Mouse (Mus musculus): ENCODE data around the gene Ndn.

Gene Ndn

DNA sequence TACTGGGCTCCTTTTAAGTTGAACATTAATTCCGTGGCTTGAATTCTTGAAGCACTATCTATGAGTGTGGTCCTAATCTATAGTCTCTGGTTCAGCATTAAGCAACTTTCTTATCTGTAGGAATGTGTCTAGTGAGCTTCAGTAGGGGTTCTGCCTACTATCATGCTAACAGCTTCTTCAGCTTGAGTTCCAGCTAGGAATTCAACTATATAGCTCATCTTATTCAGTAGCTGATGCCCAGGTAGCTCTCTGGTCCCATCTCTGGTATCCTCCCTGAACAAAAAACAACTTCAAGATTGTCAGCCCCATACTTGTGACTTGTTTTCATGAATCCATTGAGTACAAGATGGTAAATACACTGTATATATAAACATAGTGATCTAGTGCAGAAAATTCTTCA is at the start of gene Ndn:
TSS of gene Ndn (plus strand) at position 301 of the 400 bp plus-strand sequence.
- DNase-seq (ENCODE audit: low spot score) = no peak

DNA sequence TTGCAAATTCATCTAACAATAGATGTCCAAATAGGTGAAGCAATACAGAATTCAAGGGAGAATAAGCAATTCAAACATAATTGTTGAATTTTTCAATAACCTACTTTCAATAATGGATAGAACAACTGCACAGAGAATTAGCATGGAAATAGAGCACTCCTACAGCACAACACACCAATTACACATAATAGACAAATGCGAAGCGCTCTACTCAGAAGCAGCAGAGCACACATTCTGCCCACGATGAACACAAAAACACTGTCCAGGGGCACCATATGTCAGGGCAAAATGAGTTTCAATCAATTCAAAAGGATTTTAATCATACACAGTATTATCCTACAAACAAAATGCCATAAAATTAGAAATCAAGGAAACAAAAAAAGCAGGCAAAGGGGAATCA is 43.9 kb upstream of the Ndn start:
- DNase-seq (ENCODE audit: low spot score) = no peak

DNA sequence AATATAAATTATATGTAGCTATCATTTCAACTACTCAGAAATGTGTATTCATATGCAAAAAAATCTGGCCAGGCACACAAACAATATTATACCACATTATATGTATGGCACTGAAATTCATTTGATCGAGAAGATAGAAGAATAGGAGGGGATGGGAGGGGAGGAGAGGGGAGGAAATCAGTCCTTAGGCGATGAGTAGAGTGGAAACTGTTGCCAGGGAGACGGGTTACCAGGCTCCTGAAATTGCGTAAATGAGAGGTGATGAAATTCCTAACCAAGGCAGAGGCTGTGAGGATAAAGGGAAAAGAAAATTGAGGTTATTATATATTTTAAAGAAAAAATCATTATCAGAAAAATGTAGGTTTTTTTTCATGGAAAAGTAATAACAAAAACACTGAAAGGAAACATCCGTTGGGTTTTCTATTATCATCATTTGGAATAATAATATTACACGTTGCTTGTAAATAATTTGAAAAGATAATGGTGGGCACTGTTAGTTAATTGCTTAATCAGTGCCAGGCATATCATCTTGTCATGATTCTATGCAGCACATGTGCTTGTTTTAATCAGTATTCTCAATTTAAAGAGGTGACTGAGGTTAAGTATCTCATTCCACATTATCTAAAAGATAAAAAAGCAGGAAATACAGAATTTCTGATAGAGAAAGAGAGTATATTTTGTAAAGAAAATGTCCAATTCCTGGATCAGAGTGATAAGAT is 39.3 kb upstream of the Ndn start:
- DNase-seq (ENCODE audit: low spot score) = no peak

DNA sequence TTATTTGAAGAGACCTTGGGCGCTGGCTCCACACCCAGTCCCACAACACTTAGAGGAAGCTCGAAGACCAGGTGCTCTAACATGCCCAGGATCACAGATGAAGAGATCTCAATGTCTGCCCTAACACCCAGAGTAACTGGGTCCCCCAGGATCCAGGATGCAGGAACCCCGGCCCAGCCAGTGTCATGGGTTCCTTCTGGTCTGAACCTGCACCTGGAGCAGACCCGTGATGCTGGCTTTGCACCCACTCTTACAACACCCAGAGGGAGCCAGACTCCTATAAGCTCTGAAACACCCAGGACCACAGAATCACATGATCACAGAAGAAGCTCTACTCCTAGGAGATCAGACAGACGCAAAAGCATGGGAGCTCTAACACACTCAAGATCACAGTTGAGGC is 29.6 kb upstream of the Ndn start:
- DNase-seq (ENCODE audit: low spot score) = no peak

DNA sequence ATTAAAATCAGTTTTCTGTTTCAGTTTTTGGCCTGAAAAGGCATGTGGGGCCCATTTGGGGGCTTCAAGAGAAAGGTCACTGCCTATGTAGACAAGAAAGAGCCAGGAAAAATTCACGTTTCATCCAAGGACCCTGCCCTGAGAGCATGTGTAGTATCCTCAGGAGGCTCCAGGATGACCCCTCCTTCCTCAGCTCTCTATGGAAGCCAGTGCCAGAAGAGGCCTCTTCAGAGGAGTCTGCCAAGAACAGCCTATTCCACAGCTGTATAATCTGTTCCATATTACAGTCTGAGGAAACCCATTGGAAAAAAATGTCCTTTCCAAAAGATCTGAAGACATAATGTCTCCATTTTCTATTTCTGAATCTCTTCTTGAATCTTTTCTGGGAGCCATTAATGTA is 958 bp upstream of the Ndn start:
- no peak for DNase-seq (ENCODE audit: low spot score)

DNA sequence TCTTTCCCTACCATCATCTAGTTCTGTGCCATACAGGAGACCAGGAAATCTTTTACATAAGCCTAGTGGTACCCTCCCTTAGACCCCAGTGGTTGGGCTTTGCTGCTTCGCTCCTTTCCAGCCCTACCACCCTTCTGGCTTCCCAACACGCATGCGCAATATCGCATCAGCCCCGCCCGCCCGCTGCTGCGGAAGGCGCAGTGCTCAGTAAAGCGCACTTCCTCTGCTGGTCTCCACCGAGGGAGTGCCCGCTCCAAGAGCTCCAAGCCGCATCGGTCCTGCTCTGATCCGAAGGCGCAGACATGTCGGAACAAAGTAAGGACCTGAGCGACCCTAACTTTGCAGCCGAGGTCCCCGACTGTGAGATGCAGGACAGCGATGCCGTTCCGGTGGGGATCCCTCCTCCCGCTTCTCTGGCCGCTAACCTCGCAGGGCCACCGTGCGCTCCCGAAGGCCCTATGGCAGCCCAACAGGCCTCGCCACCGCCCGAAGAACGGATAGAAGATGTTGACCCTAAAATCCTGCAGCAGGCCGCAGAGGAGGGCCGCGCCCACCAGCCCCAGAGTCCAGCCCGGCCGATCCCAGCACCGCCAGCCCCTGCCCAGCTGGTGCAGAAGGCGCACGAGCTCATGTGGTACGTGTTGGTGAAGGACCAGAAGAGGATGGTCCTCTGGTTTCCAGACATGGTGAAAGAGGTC is 1.9 kb downstream of the Ndn start:
- peak; percentile 78 for DNase-seq (ENCODE audit: low spot score)

DNA sequence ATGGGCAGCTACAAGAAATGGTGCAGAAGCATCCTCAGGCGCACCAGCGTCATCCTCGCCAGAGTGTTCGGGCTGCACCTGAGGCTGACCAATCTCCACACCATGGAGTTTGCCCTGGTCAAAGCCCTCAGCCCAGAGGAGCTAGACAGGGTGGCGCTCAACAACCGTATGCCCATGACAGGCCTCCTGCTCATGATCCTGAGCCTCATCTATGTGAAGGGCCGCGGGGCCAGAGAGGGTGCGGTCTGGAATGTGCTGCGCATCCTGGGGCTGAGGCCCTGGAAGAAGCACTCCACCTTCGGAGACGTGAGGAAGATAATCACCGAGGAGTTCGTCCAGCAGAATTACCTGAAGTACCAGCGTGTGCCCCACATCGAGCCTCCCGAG is 2.4 kb downstream of the Ndn start:
- DNase-seq (ENCODE audit: low spot score) = no peak

DNA sequence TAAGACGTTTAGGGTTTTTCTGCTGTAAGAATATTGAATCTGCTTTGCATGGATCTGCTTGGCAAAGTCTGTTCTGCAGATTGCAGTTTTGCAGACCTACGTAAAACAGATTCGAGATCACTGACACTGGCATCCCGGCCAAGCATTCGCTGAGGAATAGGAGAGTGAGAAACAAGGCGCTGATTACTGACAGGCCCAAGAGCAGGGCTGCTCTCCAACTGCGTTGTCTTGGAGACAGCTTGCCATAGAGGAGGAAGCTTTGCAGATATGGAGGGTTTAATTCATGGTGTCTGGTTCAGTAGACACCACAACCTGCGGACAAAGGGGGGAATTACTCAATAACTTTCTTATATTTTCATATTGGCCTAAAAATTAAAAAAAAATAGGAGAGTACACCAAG is 4.9 kb downstream of the Ndn start:
- no peak for DNase-seq (ENCODE audit: low spot score)

DNA sequence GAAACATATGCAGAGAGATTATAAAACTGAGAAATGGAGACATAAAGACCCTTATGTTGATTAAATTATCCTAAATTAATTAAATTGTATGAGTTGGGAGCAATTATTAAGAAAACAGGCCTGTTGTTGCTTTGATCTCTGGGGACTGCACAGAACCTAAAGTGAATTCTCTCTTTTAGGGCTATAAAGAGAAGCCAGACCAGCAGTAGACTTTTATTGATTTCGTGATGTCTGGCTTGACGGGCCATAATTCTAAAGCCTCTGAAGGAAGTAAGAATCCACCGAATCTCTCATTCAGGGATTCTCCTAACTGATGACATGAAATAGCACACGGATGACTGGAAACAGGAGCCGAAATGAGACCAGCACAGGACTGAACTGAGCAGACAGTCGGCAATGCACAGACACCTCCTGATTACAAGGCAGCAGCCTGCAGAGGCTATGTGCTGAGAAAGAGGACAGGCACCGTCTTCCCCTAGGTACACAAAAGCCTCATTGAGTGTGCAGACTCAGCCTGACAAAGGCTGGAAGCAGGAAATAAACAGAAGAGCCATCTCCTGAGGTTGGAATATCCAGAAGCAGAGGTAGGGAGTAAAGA is 18.8 kb downstream of the Ndn start:
- no peak for DNase-seq (ENCODE audit: low spot score)

DNA sequence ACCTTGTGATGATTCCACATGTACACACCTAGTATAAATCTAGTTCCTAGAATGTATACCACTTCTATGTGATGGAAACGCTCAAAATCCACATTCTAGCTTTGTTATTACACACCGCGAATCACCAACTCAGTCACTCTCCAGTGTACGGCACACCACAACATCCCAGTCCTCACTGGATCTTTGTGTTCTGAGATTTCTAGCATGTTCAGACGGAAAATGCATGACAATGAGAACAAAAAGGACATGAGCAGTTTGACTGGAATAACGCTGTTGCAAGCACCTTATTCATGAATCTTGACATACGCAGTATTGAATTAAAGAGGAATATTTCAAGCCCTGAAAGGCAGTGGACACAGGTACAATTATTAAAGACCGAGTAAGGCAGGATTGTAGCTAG is 20.4 kb downstream of the Ndn start:
- DNase-seq (ENCODE audit: low spot score) = no peak

DNA sequence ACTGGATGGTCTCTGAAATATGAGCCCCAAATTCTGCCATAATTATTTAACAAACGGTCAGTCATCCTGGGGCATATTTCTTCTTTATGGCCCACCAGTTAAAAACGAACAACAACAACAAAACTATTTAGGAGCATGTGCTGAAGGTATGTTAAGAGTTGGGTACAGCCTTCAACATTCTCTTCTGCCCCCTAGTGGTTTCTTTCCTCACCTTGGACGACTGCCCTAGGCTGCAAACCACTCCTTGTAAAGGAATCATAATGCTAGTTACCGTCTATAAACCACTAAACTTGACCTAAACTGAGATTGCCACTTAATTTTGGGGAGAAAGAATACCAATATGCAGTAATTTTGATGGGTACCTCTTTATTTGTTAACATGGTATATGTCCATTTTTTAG is 29.3 kb downstream of the Ndn start:
- no peak for DNase-seq (ENCODE audit: low spot score)

DNA sequence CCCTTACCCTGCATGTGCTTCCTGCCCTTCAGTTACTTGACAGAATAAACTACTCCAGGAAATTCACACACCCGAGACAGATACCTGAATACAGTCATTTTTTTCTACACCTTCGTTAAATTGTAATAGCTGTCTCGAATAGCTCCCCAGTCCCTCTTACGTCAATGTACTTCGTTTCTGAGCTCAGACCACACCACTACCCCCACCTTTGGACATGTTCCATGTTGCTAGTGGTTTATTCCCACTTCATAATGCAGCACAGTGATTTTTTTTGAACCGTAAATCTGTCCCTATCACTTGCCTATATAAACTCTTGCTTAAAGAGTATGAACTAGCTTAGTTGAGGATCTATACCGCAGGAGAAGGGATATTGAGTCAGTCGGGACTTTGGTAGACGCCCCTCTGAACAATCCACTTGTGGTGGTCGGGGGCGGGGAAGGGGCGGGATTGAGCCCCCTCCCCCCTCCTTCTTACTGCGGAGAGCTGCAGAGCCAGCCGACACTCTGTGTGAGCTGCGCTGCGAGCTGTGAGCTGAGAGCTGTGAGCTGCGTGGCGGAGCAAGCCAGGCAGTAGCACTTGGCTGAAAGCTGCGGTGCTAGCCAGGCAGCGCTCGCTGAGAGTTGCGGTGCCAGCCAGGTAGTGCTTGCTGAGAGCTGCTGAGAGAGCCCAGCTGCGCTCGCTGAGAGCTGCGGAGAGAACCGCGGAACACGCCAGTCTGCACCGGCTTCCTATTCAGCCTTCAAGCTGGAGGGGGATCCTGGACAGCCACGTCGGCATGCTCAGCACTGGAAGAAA is 30.3 kb downstream of the Ndn start, which contains the start of gene Magel2:
TSS of gene Magel2 (plus strand) at position 501 of the 795 bp plus-strand sequence.
- DNase-seq (ENCODE audit: low spot score) = no peak

DNA sequence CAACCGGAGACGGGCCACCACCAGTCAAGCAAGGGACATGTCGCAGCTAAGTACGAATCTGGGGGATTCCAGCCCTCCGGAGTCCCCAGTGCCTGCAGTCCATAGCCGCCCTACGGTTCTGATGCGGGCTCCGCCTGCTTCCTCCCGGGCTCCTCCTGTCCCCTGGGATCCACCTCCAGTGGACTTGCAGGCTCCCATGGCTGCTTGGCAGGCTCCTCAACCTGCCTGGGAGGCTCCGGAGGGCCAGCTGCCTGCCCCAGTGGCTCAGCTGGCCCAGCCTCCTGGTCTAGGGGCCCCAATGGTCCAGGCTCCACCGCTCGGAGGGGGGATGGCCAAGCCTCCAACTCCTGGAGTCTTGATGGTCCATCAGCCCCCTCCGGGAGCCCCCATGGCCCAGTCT is 30.9 kb downstream of the Ndn start:
- no peak for DNase-seq (ENCODE audit: low spot score)

DNA sequence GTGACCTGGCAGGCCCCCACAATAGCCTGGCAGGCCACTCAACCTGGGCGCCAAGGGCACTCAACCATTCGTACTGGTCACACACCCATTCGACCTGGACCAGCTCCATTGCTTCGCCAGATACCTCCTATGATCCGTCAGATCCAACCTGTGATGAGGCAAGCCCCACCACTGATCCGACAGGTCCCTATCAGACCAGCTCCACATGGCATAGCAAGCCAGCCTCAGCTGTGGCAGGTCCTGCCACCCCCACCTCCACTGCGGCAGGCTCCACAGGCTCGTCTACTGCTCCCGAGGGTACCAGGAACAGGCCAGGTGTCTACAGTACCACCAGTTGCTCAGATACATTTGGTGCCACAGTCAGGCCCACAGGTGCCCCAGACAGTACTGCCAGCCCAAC is 32.2 kb downstream of the Ndn start:
- no peak for DNase-seq (ENCODE audit: low spot score)

DNA sequence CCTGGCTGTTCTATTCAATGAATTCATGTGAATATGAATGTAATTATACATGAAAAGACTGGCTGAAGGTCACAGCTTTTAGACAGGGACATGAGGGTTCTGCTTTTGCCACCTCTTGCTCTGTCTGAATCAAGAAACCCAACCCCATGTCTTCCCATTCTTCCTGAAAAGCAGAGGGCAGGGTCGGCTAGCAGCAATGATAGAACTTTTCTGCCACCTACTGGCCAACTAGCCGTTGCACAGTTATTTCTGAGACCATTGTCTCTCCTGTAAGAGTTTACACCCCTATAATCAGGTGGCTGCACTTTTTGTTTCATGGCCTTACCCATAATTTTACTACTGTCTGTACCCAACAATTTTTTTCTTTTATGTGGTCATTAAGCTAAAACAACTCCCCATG is 36.0 kb downstream of the Ndn start:
- DNase-seq (ENCODE audit: low spot score) = peak; percentile 22

DNA sequence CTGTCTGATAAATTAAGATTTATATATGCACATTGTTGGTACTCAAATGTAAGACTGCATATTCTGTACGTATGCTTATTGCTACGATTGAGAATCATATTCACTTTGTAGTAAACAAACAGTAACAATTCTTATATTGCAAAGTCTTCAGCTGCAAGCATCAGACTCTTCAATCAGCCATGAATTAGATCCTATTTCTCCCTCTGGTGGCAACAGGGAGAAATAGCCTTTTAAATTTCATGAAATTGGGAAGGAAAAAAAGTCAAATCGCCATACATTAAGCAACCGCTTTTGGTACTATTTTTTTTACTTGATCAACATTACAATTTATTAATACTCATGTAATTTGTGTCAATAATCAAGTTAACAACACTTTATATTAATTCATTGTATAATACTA is 41.9 kb downstream of the Ndn start:
- no peak for DNase-seq (ENCODE audit: low spot score)

DNA sequence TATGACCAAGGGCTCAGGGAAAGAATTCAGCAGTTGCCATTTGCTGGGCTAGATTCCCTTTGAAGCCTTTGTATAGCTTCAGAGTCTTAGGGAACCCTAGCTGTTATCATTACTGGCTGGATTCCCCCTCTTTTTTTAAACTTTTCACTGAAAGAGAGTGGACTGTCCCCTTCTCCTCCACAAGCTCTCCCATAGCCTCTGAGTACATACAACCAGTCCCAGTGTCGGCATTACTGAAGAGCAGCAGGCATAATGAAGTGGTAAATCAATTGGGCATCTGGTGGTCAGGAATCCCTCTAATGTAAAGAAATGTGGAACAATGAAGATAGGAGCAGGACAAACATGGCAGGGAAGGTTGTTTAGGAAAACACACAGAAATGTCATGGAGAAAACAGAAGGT is 45.8 kb downstream of the Ndn start:
- no peak for DNase-seq (ENCODE audit: low spot score)
